Mouse (Mus musculus): ENCODE measurements around the gene Snx1. TPM values are rescaled to one million over a fixed set of nuclear protein-coding genes. Genes with fewer than 3 reads are reported as not detected.

Snx1 gene
- polyA plus RNA-seq, 1 experiment from 2014 or later: 131 TPM

GRCm38 (mm10) chr9:66167222-66167621 is 40.8 kb upstream of the Snx1 start:
- no peak for TF ChIP-seq CTCF (IDR thresholded peaks at IDR 0.05; ENCODE audit: low read depth)
- WGBS: 82% methylated on average over 5 of the region's 5 CpGs
- Histone ChIP-seq H3K27me3 (ENCODE audit: insufficient read depth, low read length) (no peaks in the 10 kb centered on the region), H3K4me2 (ENCODE audit: low read length) (no peak overlapping the region), H3K4me1 (replicated peaks; ENCODE audit: insufficient read depth, low read length) (no peaks in the 10 kb centered on the region), H3K9me3 (replicated peaks; ENCODE audit: low read length) (no peaks in the 10 kb centered on the region), H3K9ac (ENCODE audit: low read depth, low read length) (no peak overlapping the region), H3K36me3 (ENCODE audit: insufficient read depth, low read length) (no peaks in the 10 kb centered on the region), H3K4me3 (replicated peaks; ENCODE audit: low read depth, low read length) (no peak overlapping the region), H3K27ac (no peak overlapping the region)
- DNase-seq (ENCODE audit: low spot score): no peak
- ATAC-seq (replicated peaks; ENCODE audit: low FRiP score, low read depth): no peak

GRCm38 (mm10) chr9:66162995-66163394 is 36.6 kb upstream of the Snx1 start:
- H3K4me1 ChIP-seq (replicated peaks; ENCODE audit: insufficient read depth, low read length): 0 out of 2 replicates have a peak, but pooled peaks cover 3% of the 10 kb centered on the region
- H3K4me2 ChIP-seq (ENCODE audit: low read length): no peak overlapping the region
- peak; percentile 19; the same call in 1 of the 2 replicates for TF ChIP-seq CTCF (IDR thresholded peaks at IDR 0.05; ENCODE audit: low read depth)
- no peak overlapping the region for H3K4me3 ChIP-seq (replicated peaks; ENCODE audit: low read depth, low read length)
- ATAC-seq (replicated peaks; ENCODE audit: low FRiP score, low read depth): no peak
- no peak for DNase-seq (ENCODE audit: low spot score)
- H3K27me3 ChIP-seq (ENCODE audit: insufficient read depth, low read length): no peaks in the 10 kb centered on the region
- no peak overlapping the region for H3K9ac ChIP-seq (ENCODE audit: low read depth, low read length)
- H3K27ac ChIP-seq: no peak overlapping the region
- 78% methylated on average over 9 of the region's 9 CpGs for WGBS
- no peaks in the 10 kb centered on the region for H3K36me3 ChIP-seq (ENCODE audit: insufficient read depth, low read length)
- no peaks in the 10 kb centered on the region for H3K9me3 ChIP-seq (replicated peaks; ENCODE audit: low read length)

DNA sequence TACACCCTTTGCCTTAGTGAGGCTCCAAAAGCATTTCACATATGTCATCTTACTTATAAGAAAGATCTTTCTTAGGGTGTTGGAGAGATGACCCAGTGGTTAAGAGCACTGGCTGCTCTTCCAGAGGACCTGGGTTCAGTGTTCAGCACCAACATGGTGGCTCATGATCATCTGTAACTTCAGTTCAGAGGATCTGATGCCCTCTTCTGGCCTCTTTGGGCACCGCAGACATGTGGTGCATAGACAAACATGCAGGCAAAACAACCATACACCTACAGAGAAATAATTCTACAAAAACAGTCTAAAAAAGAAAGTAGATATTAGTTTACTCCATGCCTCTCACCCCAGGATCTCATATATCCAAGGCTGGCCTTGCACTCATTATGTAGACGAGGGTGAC is 33.8 kb upstream of the Snx1 start:
- 95% methylated on average over 2 of the region's 2 CpGs for WGBS

DNA sequence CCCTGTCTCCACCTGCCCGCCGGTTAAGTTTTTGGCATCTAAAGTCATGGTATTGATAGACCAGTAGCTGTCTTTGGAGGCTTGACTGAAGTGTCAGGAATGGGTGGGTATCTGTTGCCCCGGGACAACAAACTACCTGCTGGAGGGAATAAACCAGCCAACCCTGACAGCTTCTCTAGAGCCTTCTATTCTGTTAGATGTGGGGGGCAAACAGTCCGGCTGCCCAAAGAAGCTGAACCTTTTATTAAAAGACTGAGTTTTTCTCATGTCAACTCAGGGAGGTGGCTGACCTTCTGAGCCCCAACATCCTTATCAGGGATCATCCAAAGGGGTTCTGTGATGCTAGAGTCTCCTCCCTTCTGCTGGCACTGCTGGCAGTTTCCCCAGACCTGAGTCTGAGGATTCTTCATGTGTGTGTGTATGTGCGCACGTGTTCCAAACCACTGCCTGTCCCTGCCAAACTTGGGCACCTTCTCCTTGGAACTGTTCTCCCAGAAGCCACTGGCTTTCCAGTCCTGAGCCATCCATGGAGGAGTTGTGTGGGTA is 32.6 kb upstream of the Snx1 start:
- DNase-seq (ENCODE audit: low spot score) (no peak), ATAC-seq (replicated peaks; ENCODE audit: low FRiP score, low read depth) (no peak)
- H3K27ac ChIP-seq: no peak overlapping the region
- no peak for TF ChIP-seq CTCF (IDR thresholded peaks at IDR 0.05; ENCODE audit: low read depth)
- 81% methylated on average over 6 of the region's 6 CpGs for WGBS
- peak overlapping the region; percentile 46; the same call in 1 of the 2 replicates for H3K4me3 ChIP-seq (replicated peaks; ENCODE audit: low read depth, low read length)
- no peaks in the 10 kb centered on the region for H3K27me3 ChIP-seq (ENCODE audit: insufficient read depth, low read length)
- H3K4me2 ChIP-seq (ENCODE audit: low read length): peak overlapping the region; percentile 65; the same call in 1 of the 2 replicates
- 0 out of 2 replicates have a peak, but pooled peaks cover 3% of the 10 kb centered on the region for H3K4me1 ChIP-seq (replicated peaks; ENCODE audit: insufficient read depth, low read length)
- no peak overlapping the region for H3K9ac ChIP-seq (ENCODE audit: low read depth, low read length)
- no peaks in the 10 kb centered on the region for H3K9me3 ChIP-seq (replicated peaks; ENCODE audit: low read length)
- no peaks in the 10 kb centered on the region for H3K36me3 ChIP-seq (ENCODE audit: insufficient read depth, low read length)

More for the DNA sequence above, 33.8 kb upstream of the Snx1 start:
- Histone ChIP-seq H3K4me2 (ENCODE audit: low read length) (no peak overlapping the region), H3K36me3 (ENCODE audit: insufficient read depth, low read length) (no peaks in the 10 kb centered on the region), H3K4me3 (replicated peaks; ENCODE audit: low read depth, low read length) (no peak overlapping the region), H3K9me3 (replicated peaks; ENCODE audit: low read length) (no peaks in the 10 kb centered on the region), H3K27me3 (ENCODE audit: insufficient read depth, low read length) (no peaks in the 10 kb centered on the region), H3K4me1 (replicated peaks; ENCODE audit: insufficient read depth, low read length) (0 out of 2 replicates have a peak, but pooled peaks cover 3% of the 10 kb centered on the region), H3K9ac (ENCODE audit: low read depth, low read length) (no peak overlapping the region), H3K27ac (no peak overlapping the region)
- ATAC-seq (replicated peaks; ENCODE audit: low FRiP score, low read depth) (no peak), DNase-seq (ENCODE audit: low spot score) (no peak)
- TF ChIP-seq CTCF (IDR thresholded peaks at IDR 0.05; ENCODE audit: low read depth): peak; percentile 25; the same call in 1 of the 2 replicates

DNA sequence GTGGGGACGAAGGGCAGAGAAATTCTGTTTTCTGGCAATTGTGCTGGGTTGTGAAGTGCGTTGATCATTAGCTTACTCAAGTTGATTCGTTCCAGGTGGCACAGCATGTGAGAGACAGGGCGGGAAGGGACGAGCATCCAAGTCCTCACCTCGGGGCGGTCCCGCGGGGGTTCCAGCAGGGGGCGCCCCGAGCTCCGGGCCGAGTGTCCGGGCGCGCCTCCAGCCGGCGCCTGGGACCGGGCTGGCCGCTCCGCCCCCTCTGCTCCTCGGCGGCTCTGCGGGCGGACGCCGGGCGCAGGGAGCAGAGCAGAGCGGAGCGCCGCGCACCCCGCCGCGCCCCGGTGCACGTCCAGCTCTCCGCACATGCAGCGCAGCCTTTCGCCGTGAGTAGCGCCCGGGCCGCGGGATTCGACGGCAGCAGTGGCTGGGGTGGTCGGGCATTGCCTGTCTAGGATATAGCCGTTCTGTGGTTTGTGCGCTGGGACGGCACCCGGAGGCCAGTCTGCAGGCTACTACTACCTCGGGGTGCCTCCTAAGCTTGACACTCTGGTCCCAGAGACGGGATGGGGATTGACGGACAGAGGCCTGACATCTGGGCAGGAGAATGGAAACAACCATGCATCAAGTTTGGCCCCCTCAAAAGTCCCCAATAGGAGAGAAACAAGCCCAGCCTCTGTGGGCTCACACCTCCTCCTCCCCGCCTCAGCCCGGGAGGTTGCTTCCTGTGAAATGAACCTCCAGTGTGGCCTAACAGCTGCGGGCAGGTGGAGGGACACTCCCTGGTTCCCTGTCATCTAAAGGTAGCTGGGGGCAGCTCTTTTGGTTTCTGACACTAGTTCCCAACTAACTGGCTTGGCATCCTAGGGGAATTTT is 31.8 kb upstream of the Snx1 start, which contains the start of gene Dapk2:
Gene Dapk2 (plus strand): TSS at position 266 of the 873 bp plus-strand sequence.
- 0 out of 2 replicates have a peak, but pooled peaks cover 3% of the 10 kb centered on the region for H3K4me1 ChIP-seq (replicated peaks; ENCODE audit: insufficient read depth, low read length)
- H3K27ac ChIP-seq: no peak within 1 kb of the TSS
- peak; percentile 64 for TF ChIP-seq CTCF (IDR thresholded peaks at IDR 0.05; ENCODE audit: low read depth)
- H3K9me3 ChIP-seq (replicated peaks; ENCODE audit: low read length): no peaks in the 10 kb centered on the region
- no peaks in the 10 kb centered on the region for H3K27me3 ChIP-seq (ENCODE audit: insufficient read depth, low read length)
- ATAC-seq (replicated peaks; ENCODE audit: low FRiP score, low read depth) (peak; percentile 82), DNase-seq (ENCODE audit: low spot score) (peak; percentile 88)
- H3K9ac ChIP-seq (ENCODE audit: low read depth, low read length): peak within 1 kb of the TSS; percentile 47
- no peaks in the 10 kb centered on the region for H3K36me3 ChIP-seq (ENCODE audit: insufficient read depth, low read length)
- H3K4me2 ChIP-seq (ENCODE audit: low read length): peak within 1 kb of the TSS; percentile 65
- WGBS: under 1% methylated on average over 57 of the region's 58 CpGs
- peak within 1 kb of the TSS; percentile 46 for H3K4me3 ChIP-seq (replicated peaks; ENCODE audit: low read depth, low read length)

DNA sequence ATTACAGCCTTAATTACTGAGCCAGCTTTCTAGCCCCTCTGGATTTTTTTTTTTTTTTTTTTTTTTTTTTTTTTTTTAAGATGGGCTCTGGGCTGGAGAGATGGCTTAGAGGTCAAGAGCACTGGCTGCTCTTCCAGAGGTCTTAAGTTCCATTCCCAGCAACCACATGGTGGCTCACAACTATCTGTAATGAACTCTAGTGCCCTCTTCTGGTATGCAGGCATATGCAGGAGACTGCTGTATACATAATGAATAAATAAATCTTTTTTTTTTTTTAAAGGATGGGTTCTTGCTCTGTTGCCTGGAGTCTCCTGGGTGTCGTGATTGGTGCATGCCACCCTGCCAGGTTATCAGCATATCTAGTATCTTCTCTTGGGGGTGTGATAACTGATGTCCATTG is 29.1 kb upstream of the Snx1 start:
- Histone ChIP-seq H3K36me3 (ENCODE audit: insufficient read depth, low read length) (no peaks in the 10 kb centered on the region), H3K4me1 (replicated peaks; ENCODE audit: insufficient read depth, low read length) (0 out of 2 replicates have a peak, but pooled peaks cover 3% of the 10 kb centered on the region), H3K27ac (no peak overlapping the region), H3K27me3 (ENCODE audit: insufficient read depth, low read length) (no peaks in the 10 kb centered on the region), H3K4me3 (replicated peaks; ENCODE audit: low read depth, low read length) (no peak overlapping the region), H3K4me2 (ENCODE audit: low read length) (no peak overlapping the region), H3K9ac (ENCODE audit: low read depth, low read length) (no peak overlapping the region), H3K9me3 (replicated peaks; ENCODE audit: low read length) (no peaks in the 10 kb centered on the region)
- 91% methylated on average over 1 of the region's 1 CpGs for WGBS
- peak; percentile 43 for TF ChIP-seq CTCF (IDR thresholded peaks at IDR 0.05; ENCODE audit: low read depth)
- ATAC-seq (replicated peaks; ENCODE audit: low FRiP score, low read depth) (no peak), DNase-seq (ENCODE audit: low spot score) (peak; percentile 6)

Measured in kidney, postnatal 0 days (tissue).